Mouse (Mus musculus): ENCODE measurements at regions not wholly inside any gene's neighbourhood (a gene's known extent, or its start where the extent isn't known, plus 50 kb on each side); places are given as distances from the start of the nearest gene placed in this dataset.

DNA sequence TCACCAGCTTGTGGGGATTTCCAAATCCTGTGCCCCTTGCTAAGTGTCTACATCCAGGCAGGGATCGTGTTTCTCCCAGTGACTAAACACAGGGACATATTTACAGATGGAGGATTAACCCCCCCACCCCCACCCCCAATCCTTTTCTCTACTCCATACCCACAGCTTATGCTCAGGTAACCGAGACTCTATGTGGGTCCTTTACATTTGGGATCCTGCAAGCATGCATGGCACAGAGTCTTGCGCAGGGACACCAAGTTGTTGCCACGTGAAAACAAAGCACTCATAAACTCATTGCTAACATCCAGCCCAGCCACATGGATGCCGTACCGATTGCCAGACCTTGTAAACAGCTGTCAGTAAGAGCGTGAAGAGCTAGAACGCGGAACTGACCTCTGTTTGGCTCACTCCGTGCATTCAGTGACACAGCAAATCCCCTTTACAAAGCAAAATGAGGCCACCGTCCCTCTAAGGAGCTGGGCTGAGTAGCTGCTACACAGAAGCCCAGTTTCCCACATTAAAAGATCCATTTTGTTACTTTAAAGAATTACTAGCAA is 1204.9 kb upstream of the A1bg start:
- TF ChIP-seq EP300 (IDR thresholded peaks at IDR 0.05; ENCODE audit: insufficient read depth, low read depth, low read length) (no peak), CTCF (IDR thresholded peaks at IDR 0.05) (no peak), POLR2A (IDR thresholded peaks at IDR 0.05; ENCODE audit: insufficient read depth, low read depth, low read length) (no peak)

All from heart, adult 2 months (tissue).